Mouse (Mus musculus) spleen, adult 2 months (tissue): ENCODE data around the gene Nr4a3.

Source experiments
- CTCF ChIP-seq: fragments of 200-500 bp; IDR thresholded peaks from 2 replicates; pipeline ENCODE4 v1.5.1; 2011; ENCODE audit warnings: mild to moderate bottlenecking, inconsistent platforms; ENCODE audit not compliant: insufficient read depth, insufficient read length, insufficient replicate concordance; ENCODE audit errors: extremely low read depth
- POLR2A ChIP-seq: fragments of 200-500 bp; IDR thresholded peaks from 2 replicates; pipeline ENCODE4 v1.6.1; 2011; ENCODE audit warnings: low read depth, low read length, inconsistent platforms

DNA sequence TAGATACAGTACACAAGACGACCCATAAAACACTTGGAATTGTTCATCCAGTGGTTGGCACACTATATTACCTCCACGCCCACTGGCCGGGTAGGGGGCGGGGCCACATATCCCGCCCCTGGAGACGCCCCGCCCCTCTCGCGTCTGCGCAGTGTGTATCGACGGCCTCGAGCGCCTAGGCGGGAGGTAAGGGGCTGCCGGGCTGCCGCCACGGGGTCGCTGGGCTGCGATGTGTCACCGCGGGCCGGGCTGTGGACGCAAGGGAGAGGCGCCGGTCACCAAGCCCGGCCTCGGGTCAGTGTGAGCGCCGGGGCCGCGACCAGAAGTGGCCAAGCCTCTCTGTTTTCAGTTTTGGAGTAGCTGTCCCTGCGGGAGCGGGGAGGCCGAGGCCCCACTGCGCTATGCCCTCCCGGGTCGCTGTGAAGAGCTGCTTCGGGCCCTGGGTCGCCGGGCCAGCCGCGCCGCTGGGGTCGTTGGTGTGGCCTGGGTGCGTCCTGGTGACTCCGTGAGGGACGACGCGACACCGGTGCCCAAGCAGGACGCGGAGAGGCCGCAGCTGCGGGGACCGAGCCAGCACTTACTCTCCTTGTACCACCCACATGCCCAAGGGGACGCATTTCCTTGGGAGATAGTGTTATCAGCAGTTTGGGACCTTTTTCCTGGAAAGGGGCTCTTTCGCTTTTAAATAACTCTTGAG is 80.0 kb downstream of the Nr4a3 start, which contains the start of gene Stx17:
- TF ChIP-seq CTCF, result no peak
- TF ChIP-seq POLR2A, result no peak; the same call in 1 of the 2 replicates
